Mouse (Mus musculus) thymus, adult 18-20 months (tissue): ENCODE data around the gene Wdr45b.
"Not testable (repeated sequence)": the region's sequence is repeated elsewhere in the genome, so short reads cannot be mapped to it uniquely, and the experiment has no call there.

Experiments used
- DNase-seq, 2 experiments: peaks; one replicate each; pipeline ENCODE4 v3.0.0; 2022; ENCODE audit warnings: mixed read lengths in 2 of 2

Gene Wdr45b

GRCm38 (mm10) chr11:121326681-121327080 lies 27.6 kb downstream of the Wdr45b start:
- no peak for DNase-seq

- no peak for DNase-seq
Observed at GRCm38 (mm10) chr11:121326034-121326433, 28.2 kb downstream of the Wdr45b start.

GRCm38 (mm10) chr11:121307712-121308111 lies 46.5 kb downstream of the Wdr45b start:
- DNase-seq, result not testable (repeated sequence)

GRCm38 (mm10) chr11:121306608-121307007 lies 47.6 kb downstream of the Wdr45b start:
- DNase-seq, result no peak

- DNase-seq, result no peak
Observed at GRCm38 (mm10) chr11:121305371-121305770, 48.9 kb downstream of the Wdr45b start.

GRCm38 (mm10) chr11:121300265-121300664 lies 54.0 kb downstream of the Wdr45b start:
- DNase-seq, result no peak

GRCm38 (mm10) chr11:121298493-121298892 lies 55.8 kb downstream of the Wdr45b start:
- DNase-seq, result no peak

GRCm38 (mm10) chr11:121294771-121295170 lies 59.5 kb downstream of the Wdr45b start:
- no peak for DNase-seq

- no peak for DNase-seq
Observed at GRCm38 (mm10) chr11:121289859-121290258, 64.4 kb downstream of the Wdr45b start.

- DNase-seq, result no peak
Observed at GRCm38 (mm10) chr11:121282911-121283310, 71.3 kb downstream of the Wdr45b start.

- no peak for DNase-seq
Observed at GRCm38 (mm10) chr11:121278011-121278410, 76.2 kb downstream of the Wdr45b start.

- no peak for DNase-seq
Observed at GRCm38 (mm10) chr11:121277516-121277915, 76.7 kb downstream of the Wdr45b start.
